Mouse (Mus musculus) right cerebral cortex, postnatal 14 days (tissue): ENCODE results near the gene Prpmp5.
"Not testable (repeated sequence)": the region's sequence is repeated elsewhere in the genome, so short reads cannot be mapped to it uniquely, and the experiment has no call there.

Experiments
- DNase-seq: peaks from one replicate; pipeline ENCODE4 v3.0.0; 2022

The Prpmp5 gene

GRCm38 (mm10) chr6:132314657-132315056 is at the start of gene Prpmp5:
Prpmp5 (minus strand) TSS chr6:132314757.
- DNase-seq: not testable (repeated sequence)

- not testable (repeated sequence) for DNase-seq
Observed at GRCm38 (mm10) chr6:132364034-132364433, 49.5 kb upstream of the Prpmp5 start, which contains the start of gene Gm8882. Gm8882 (minus strand) TSS chr6:132364134.
